Mouse (Mus musculus) myocyte (in vitro differentiated cells): ENCODE data around the gene Rdh16f2.

Experiments
- CEBPB ChIP-seq: IDR thresholded peaks from 2 replicates; pipeline ENCODE4 v1.6.1; 2011; ENCODE audit warnings: mild to moderate bottlenecking, moderate library complexity; ENCODE audit not compliant: poor library complexity, insufficient read depth, severe bottlenecking
- POLR2A ChIP-seq: IDR thresholded peaks from one replicate; pipeline ENCODE4 v1.6.1; 2011; ENCODE audit warnings: low read depth, mild to moderate bottlenecking, control low read depth, moderate library complexity; ENCODE audit not compliant: insufficient read length
- POLR2AphosphoS2 ChIP-seq: IDR thresholded peaks from one replicate; pipeline ENCODE4 v1.6.1; 2011; ENCODE audit warnings: low read depth, control low read depth; ENCODE audit not compliant: insufficient read length
- REST ChIP-seq: IDR thresholded peaks from one replicate; pipeline ENCODE4 v1.6.1; 2011; ENCODE audit warnings: mild to moderate bottlenecking, control low read depth, moderate library complexity; ENCODE audit not compliant: insufficient read depth, insufficient read length
- TCF12 ChIP-seq: IDR thresholded peaks from one replicate; pipeline ENCODE4 v1.6.1; 2011; ENCODE audit warnings: mild to moderate bottlenecking, control low read depth; ENCODE audit not compliant: poor library complexity, insufficient read depth, severe bottlenecking
- USF1 ChIP-seq: IDR thresholded peaks from one replicate; pipeline ENCODE4 v1.6.1; 2011; ENCODE audit warnings: low read depth, mild to moderate bottlenecking, control low read depth, moderate library complexity

- TF ChIP-seq POLR2AphosphoS2: no peak
- TF ChIP-seq USF1: no peak
- TF ChIP-seq TCF12: no peak
- TF ChIP-seq POLR2A: no peak
- TF ChIP-seq CEBPB: no peak
- TF ChIP-seq REST: no peak
Measured at GRCm38 (mm10) chr10:127829121-127829520, 37.2 kb upstream of the Rdh16f2 start.
